Mouse (Mus musculus) spleen, postnatal 0 days (tissue): Measurements from ENCODE around the gene Ssx9. TPM values are rescaled to one million over a fixed set of nuclear protein-coding genes. Genes with fewer than 3 reads are reported as not detected.

Experiments used
- polyA plus RNA-seq: library from polyadenylated mRNA; unstranded; fragments of >200 nt; fragmentation: Nextera tagmentation; extraction: Ambion mirVana; gene quantifications from 2 replicates; pipeline ENCODE4 v1.2.1, GENCODE M21; 2015

Ssx9 gene
- polyA plus RNA-seq, result not detected in 2 replicates

DNA sequence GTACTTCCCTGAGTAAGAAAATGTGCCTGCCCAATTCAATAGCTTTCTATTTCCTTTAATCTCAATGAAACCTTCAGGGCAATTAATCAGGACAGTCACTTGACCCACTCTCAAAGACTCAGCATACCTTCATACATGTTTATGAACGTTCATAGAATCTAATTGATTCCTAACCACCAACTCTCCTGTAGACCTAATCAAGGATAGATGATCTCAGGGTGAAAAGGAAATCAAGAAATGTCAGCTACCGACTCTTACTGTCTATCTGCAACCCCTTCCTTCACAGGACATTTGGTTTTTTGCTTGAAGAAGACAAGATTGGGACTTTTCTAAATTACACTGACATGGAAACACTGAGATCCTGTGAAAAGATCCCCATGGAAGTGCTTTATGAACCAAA lies at the start of gene Ssx9:
TSS of gene Ssx9 (plus strand) at position 301 of the 400 bp plus-strand sequence.

DNA sequence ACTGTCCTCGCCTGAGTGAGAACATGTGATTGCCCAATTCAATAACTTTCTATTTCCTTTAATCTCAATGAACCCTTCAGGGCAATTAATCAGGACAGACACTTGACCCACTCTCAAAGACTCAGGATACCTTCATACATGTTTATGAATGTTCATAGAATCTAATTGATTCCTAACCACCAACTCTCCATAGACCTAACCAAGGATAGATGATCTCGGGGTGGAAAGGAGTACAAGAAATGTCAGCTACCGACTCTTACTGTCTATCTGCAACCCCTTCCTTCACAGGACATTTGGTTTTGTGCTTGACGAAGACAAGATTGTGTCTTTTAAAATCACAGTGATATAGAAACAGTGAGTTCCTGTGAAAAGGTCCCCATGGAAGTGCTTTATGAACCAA lies 55.2 kb downstream of the Ssx9 start, which contains the start of gene Ssxb5:
TSS of gene Ssxb5 (plus strand) at position 301 of the 400 bp plus-strand sequence.

Other genes starting within 250 kb of the Ssx9 start
- not detected in 2 replicates for gene Gm14459, start 223.5 kb upstream of the Ssx9 start, polyA plus RNA-seq
- not detected in 2 replicates for gene Ssxb6, start 200.2 kb upstream of the Ssx9 start, polyA plus RNA-seq
- gene Ssxb3, start 156.6 kb upstream of the Ssx9 start, polyA plus RNA-seq, result not detected in 2 replicates
- gene Ssxb8, start 57.6 kb upstream of the Ssx9 start, polyA plus RNA-seq, result not detected in 2 replicates
- not detected in 2 replicates for gene Ssxb5, start 55.3 kb downstream of the Ssx9 start, polyA plus RNA-seq
- gene Gm6592, start 95.6 kb downstream of the Ssx9 start, polyA plus RNA-seq, result not detected in 2 replicates
- not detected in 2 replicates for gene Gm5751, start 125.8 kb downstream of the Ssx9 start, polyA plus RNA-seq
- 0.75 and 0.82 TPM in 2 replicates for gene B630019K06Rik, start 143.9 kb downstream of the Ssx9 start, polyA plus RNA-seq
- gene Fthl17b, start 214.5 kb downstream of the Ssx9 start, polyA plus RNA-seq, result not detected in 2 replicates
- gene Fthl17c, start 228.1 kb downstream of the Ssx9 start, polyA plus RNA-seq, result not detected in 2 replicates
- gene Fthl17d, start 238.3 kb downstream of the Ssx9 start, polyA plus RNA-seq, result not detected in 2 replicates